Mouse (Mus musculus) lung, postnatal 36 days (tissue): ENCODE results near the gene Rbm41.

Experiments
- DNase-seq: peaks from one replicate; pipeline ENCODE4 v3.0.0; 2022; ENCODE audit warnings: mixed read lengths

The Rbm41 gene

GRCm38 (mm10) chrX:139997740-139998690 lies at the start of gene Rbm41:
Rbm41 (minus strand) TSS chrX:139998595.
- DNase-seq, result peak; percentile 71

GRCm38 (mm10) chrX:139998691-139999065 lies 283 bp upstream of the Rbm41 start:
- DNase-seq, result no peak

GRCm38 (mm10) chrX:139982115-139982514 lies 16.3 kb downstream of the Rbm41 start:
- no peak for DNase-seq

- DNase-seq, result peak; percentile 13
These were observed 64.9 kb downstream of the Rbm41 start for GRCm38 (mm10) chrX:139933507-139933906.

GRCm38 (mm10) chrX:139932472-139932871 lies 65.9 kb downstream of the Rbm41 start:
- DNase-seq, result no peak

GRCm38 (mm10) chrX:139920572-139920971 lies 77.8 kb downstream of the Rbm41 start:
- no peak for DNase-seq

- no peak for DNase-seq
These were observed 107.0 kb downstream of the Rbm41 start for GRCm38 (mm10) chrX:139891387-139891786.

GRCm38 (mm10) chrX:139883221-139883620 lies 115.2 kb downstream of the Rbm41 start:
- no peak for DNase-seq

GRCm38 (mm10) chrX:139877936-139878335 lies 120.5 kb downstream of the Rbm41 start:
- DNase-seq, result no peak

GRCm38 (mm10) chrX:139877105-139877504 lies 121.3 kb downstream of the Rbm41 start:
- no peak for DNase-seq

- peak; percentile 63 for DNase-seq
These were observed 127.2 kb downstream of the Rbm41 start, which contains the start of gene Morc4 for GRCm38 (mm10) chrX:139870938-139871791. Morc4 (minus strand) TSS chrX:139871677.

- DNase-seq, result peak; percentile 39
These were observed 128.1 kb downstream of the Rbm41 start for GRCm38 (mm10) chrX:139870300-139870711.

- no peak for DNase-seq
These were observed 139.0 kb downstream of the Rbm41 start for GRCm38 (mm10) chrX:139859402-139859801.

- no peak for DNase-seq
These were observed 143.6 kb downstream of the Rbm41 start for GRCm38 (mm10) chrX:139854795-139855194.

- no peak for DNase-seq
These were observed 157.3 kb downstream of the Rbm41 start for GRCm38 (mm10) chrX:139841091-139841490.
